Mouse (Mus musculus) skeletal muscle tissue, postnatal 0 days (tissue): ENCODE measurements around the gene Sf3a3. TPM values are rescaled to one million over a fixed set of nuclear protein-coding genes. Genes with fewer than 3 reads are reported as not detected.

ENCODE experiments used
- microRNA counts: library from miRNA; unstranded; fragments of <30 nt; microRNA quantifications from one replicate; lab custom pipeline; 2015
- microRNA-seq, 2 experiments: library from miRNA; unstranded; fragments of <30 nt; microRNA quantifications; one replicate each; pipeline ENCODE4; 2016
- polyA plus RNA-seq: library from polyadenylated mRNA; unstranded; fragments of >200 nt; fragmentation: Nextera tagmentation; extraction: Ambion mirVana; gene quantifications from 2 replicates; pipeline ENCODE4 v1.2.1, GENCODE M21; 2015

Sf3a3 gene
- polyA plus RNA-seq = 54.0 and 55.4 TPM in 2 replicates

GRCm38 (mm10) chr4:124714545-124715481, at the start of gene Sf3a3:
Gene Sf3a3, plus strand, starts transcription at chr4:124714776.

GRCm38 (mm10) chr4:124693135-124693894, 21.3 kb upstream of the Sf3a3 start, which contains the start of gene Utp11:
Gene Utp11, minus strand, starts transcription at chr4:124693600.

DNA sequence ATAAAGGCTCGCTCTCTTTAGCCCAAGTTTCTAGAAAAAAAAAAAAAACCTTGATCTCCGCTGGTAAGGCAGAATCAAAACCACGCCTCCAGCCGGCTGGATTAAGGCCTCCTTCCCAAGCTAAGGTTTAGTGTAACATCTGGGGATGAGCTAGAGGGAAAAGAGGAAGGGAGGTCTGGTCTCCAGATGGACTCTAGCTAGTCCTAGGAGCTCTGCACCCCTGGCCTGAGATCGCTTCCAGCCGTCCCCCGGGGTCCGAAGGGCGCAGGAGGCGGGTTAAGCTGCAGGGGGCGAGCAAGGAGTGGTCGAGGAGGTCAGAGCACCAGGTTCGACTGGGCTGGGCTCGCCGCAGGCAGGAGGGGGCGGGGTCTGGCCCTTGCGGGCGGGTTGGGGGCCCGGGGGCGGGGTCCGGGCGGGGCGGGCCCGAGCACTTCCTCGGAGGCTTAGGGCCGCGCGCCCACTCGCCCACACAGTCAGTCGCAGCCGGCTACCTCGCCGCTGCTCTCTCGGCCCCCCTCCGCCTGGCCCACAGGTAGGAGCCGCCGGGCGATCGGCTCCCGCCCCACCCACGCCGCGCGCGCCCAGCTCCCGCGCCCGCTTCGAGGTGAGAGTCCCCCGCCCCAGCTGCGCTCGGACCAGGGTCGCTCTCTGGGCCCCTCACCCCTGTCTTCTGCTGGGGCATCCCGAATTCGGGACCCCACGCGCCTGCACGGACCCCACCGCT, 14.2 kb upstream of the Sf3a3 start, which contains the start of gene Fhl3:
Gene Fhl3, plus strand, starts transcription at position 454 of the 724 bp plus-strand sequence.

DNA sequence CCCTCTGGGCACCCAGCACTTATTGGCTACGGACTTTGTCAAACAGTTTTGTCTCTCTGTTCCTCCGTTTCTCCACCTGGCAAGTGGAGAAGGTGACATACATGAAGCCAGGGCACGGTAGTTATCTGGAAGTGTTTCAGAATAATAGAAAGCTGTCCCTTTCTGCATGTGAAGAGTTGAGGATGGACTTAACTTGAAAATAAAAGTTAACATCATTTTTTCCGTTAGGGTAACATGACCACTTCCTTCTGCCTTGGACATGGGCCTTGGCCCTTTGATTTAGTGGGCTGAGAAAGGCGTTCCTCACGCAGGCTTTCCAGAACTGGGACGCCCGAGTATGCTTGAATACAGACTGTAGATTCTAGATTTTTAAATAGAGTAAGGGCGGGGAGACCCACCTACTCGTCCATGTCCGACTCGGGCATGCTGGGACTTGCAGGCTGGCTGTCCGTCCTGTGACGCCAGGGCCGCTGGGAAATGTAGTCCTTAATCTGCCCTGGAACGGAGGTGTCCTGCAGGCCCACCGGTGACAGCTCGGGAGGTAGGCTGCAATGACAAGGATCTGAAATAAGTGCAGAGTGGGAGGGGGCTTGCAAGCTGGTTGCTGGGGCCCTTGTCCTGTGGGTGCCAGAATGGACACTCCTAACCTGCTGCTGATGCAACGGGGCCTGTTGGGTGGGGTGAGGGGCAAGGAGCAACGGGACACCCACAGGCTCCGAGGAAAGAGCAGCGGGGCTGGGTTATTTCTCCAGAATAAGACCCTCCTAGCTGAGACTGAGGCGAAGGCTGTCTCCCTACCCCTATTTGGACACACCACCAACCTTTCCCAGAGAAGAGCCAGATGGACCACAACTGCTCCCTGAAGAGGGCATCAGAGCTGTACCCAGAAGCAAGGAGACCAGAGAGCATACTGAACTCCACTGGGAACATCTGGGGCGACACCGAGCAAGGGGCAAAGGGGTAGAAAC, 27.1 kb downstream of the Sf3a3 start, which contains the start of gene Inpp5b:
Gene Inpp5b, plus strand, starts transcription at position 475 of the 968 bp plus-strand sequence.

MicroRNAs encoded within 50 kb of the gene (microRNA counts, 519-probe panel; counts per million panel counts)
- microRNA mmu-miR-697 (lab: Ali Mortazavi, UCI) (296 counts per million, percentile 58 among the panel's probes with 10 or more counts), microRNA mmu-miR-698 (lab: Ali Mortazavi, UCI) (296 counts per million, percentile 58 among the panel's probes with 10 or more counts)

Small RNAs within 50 kb of the gene (microRNA-seq; reads per million reads assigned to microRNA genes)
- gene Gm24721 = 0 reads per million in 2 experiments
- 0 reads per million in 2 experiments for gene Mir697
- gene Mir698 = 0 reads per million in 2 experiments

Other genes starting within 250 kb of the Sf3a3 start
- gene 3100002H09Rik, start 104.0 kb upstream of the Sf3a3 start, polyA plus RNA-seq = not detected in 2 replicates
- gene Pou3f1, start 58.0 kb upstream of the Sf3a3 start, polyA plus RNA-seq = 2.5 and 4.3 TPM in 2 replicates
- gene Utp11, start 21.2 kb upstream of the Sf3a3 start, polyA plus RNA-seq = 66.2 and 68.7 TPM in 2 replicates
- gene Fhl3, start 14.1 kb upstream of the Sf3a3 start, polyA plus RNA-seq = 22.3 and 26.7 TPM in 2 replicates
- gene Inpp5b, start 27.1 kb downstream of the Sf3a3 start, polyA plus RNA-seq = 10.6 and 12.1 TPM in 2 replicates
- gene Mtf1, start 87.3 kb downstream of the Sf3a3 start, polyA plus RNA-seq = 8.4 and 8.5 TPM in 2 replicates
- 14.4 and 16.5 TPM in 2 replicates for gene Yrdc, start 135.9 kb downstream of the Sf3a3 start, polyA plus RNA-seq
- gene 1110065P20Rik, start 136.4 kb downstream of the Sf3a3 start, polyA plus RNA-seq = 76.3 and 87.2 TPM in 2 replicates
- gene Maneal, start 147.4 kb downstream of the Sf3a3 start, polyA plus RNA-seq = 0.07 TPM in 1 of 2 replicates, not detected in the other
- gene Epha10, start 166.1 kb downstream of the Sf3a3 start, polyA plus RNA-seq = not detected in 2 replicates
- 6.2 and 7.4 TPM in 2 replicates for gene 9930104L06Rik, start 222.3 kb downstream of the Sf3a3 start, polyA plus RNA-seq
- 20.0 and 21.6 TPM in 2 replicates for gene Cdca8, start 224.5 kb downstream of the Sf3a3 start, polyA plus RNA-seq